Mouse (Mus musculus) CH12.LX (cell line): ENCODE data around the gene C130074G19Rik. TPM values are rescaled to one million over a fixed set of nuclear protein-coding genes. Genes with fewer than 3 reads are reported as not detected.

Experiments used
- DNase-seq: peaks from one replicate; pipeline ENCODE4 v3.0.0-alpha.2; 2013; ENCODE audit errors: extremely low read depth
- H3K27ac ChIP-seq: 2 replicates; pipeline ENCODE4 v1.5.1; 2012; ENCODE audit warnings: low read depth, mild to moderate bottlenecking, control low read depth, moderate library complexity; ENCODE audit not compliant: insufficient read depth
- H3K27me3 ChIP-seq: replicated peaks from 2 replicates; pipeline ENCODE3; 2012; ENCODE audit warnings: inconsistent platforms
- H3K36me3 ChIP-seq, 2 experiments: replicated peaks in 1 of 2; 2 replicates each; pipeline versions ENCODE3 to v1.6.1; 2012; ENCODE audit warnings: inconsistent platforms in 1 of 2, low read length in 1 of 2, mild to moderate bottlenecking in 1 of 2, mixed read lengths in 1 of 2, moderate library complexity in 1 of 2; ENCODE audit not compliant: control insufficient read depth in 1 of 2, insufficient read depth in 1 of 2
- H3K4me1 ChIP-seq, 2 experiments: 2 replicates each; pipeline ENCODE4 v1.6.1; 2012; ENCODE audit warnings: inconsistent platforms in 1 of 2, moderate library complexity in 1 of 2; ENCODE audit not compliant: insufficient read depth in 2 of 2, control insufficient read depth in 1 of 2
- H3K4me2 ChIP-seq: 2 replicates; pipeline ENCODE4 v1.6.1; 2012; ENCODE audit warnings: low read depth, mild to moderate bottlenecking, control low read depth; ENCODE audit not compliant: poor library complexity, insufficient read depth, severe bottlenecking
- H3K4me3 ChIP-seq, 3 experiments: fragments of 150-350 bp in 1 of 3; sonication (generic) in 1 of 3; replicated peaks in 1 of 3; 2 replicates each; pipeline versions ENCODE3 to v1.5.1; 2011 to 2012; ENCODE audit warnings: low read depth in 2 of 3, low read length in 2 of 3, mild to moderate bottlenecking in 2 of 3, moderate library complexity in 2 of 3, control low read depth in 1 of 3, improper control_type of control experiment in 1 of 3, inconsistent platforms in 1 of 3, mixed read lengths in 1 of 3; ENCODE audit not compliant: poor library complexity in 1 of 3
- H3K79me2 ChIP-seq: replicated peaks from 2 replicates; pipeline ENCODE4 v1.6.1; 2012; ENCODE audit warnings: mild to moderate bottlenecking, moderate library complexity; ENCODE audit not compliant: control insufficient read depth, poor library complexity, insufficient read depth, severe bottlenecking; ENCODE audit errors: extremely low read depth
- H3K9ac ChIP-seq: 2 replicates; pipeline ENCODE4 v1.6.1; 2012; ENCODE audit warnings: low read depth, mild to moderate bottlenecking, control low read depth, moderate library complexity; ENCODE audit not compliant: insufficient read depth
- H3K9me3 ChIP-seq: replicated peaks from 2 replicates; pipeline ENCODE3; 2012; ENCODE audit warnings: low read length, inconsistent platforms, mixed read lengths
- CHD2 ChIP-seq: IDR thresholded peaks from 2 replicates; pipeline ENCODE4 v1.6.1; 2011; ENCODE audit warnings: low read length, improper control_type of control experiment
- CTCF ChIP-seq, 2 experiments: IDR thresholded peaks in 1 of 2; conservative IDR thresholded peaks in 1 of 2; 2 replicates each; pipeline ENCODE4 v1.5.1; 2011 to 2012; ENCODE audit warnings: low read depth in 2 of 2, low read length in 2 of 2, improper control_type of control experiment in 1 of 2, inconsistent platforms in 1 of 2, mild to moderate bottlenecking in 1 of 2, moderate library complexity in 1 of 2
- ELF1 ChIP-seq: IDR thresholded peaks from 2 replicates; pipeline ENCODE4 v1.6.1; 2014; ENCODE audit warnings: low read depth, mild to moderate bottlenecking, inconsistent platforms, low read length, improper control_type of control experiment
- ETS1 ChIP-seq: conservative IDR thresholded peaks from 2 replicates; pipeline ENCODE4 v1.6.1; 2012; ENCODE audit warnings: low read depth, mild to moderate bottlenecking, inconsistent platforms, low read length, improper control_type of control experiment, moderate library complexity
- JUN ChIP-seq: IDR thresholded peaks from 2 replicates; pipeline ENCODE4 v1.6.1; 2011; ENCODE audit warnings: low read depth, mild to moderate bottlenecking, low read length, improper control_type of control experiment, moderate library complexity; ENCODE audit not compliant: insufficient read depth
- JUND ChIP-seq: conservative IDR thresholded peaks from 2 replicates; pipeline ENCODE4 v1.6.1; 2011; ENCODE audit warnings: low read depth, low read length, improper control_type of control experiment
- KAT2A ChIP-seq: IDR thresholded peaks from 2 replicates; pipeline ENCODE4 v1.6.1; 2012; ENCODE audit warnings: low read length, improper control_type of control experiment, inconsistent platforms; ENCODE audit not compliant: insufficient replicate concordance
- MAFK ChIP-seq: IDR thresholded peaks from 2 replicates; pipeline ENCODE4 v1.6.1; 2011; ENCODE audit warnings: low read length, improper control_type of control experiment; ENCODE audit not compliant: insufficient replicate concordance
- MAX ChIP-seq: IDR thresholded peaks from 2 replicates; pipeline ENCODE4 v1.6.1; 2011; ENCODE audit warnings: low read length, improper control_type of control experiment
- MEF2A ChIP-seq: IDR thresholded peaks from 2 replicates; pipeline ENCODE4 v1.6.1; 2014; ENCODE audit warnings: low read depth, mild to moderate bottlenecking, inconsistent platforms, low read length, improper control_type of control experiment, borderline replicate concordance
- NELFE ChIP-seq: IDR thresholded peaks from 2 replicates; pipeline ENCODE4 v1.6.1; 2011; ENCODE audit warnings: low read depth, low read length, improper control_type of control experiment
- NRF1 ChIP-seq: IDR thresholded peaks from 2 replicates; pipeline ENCODE4 v1.6.1; 2014; ENCODE audit warnings: low read depth, mild to moderate bottlenecking, inconsistent platforms, low read length, improper control_type of control experiment, moderate library complexity
- POLR2A ChIP-seq: IDR thresholded peaks from 2 replicates; pipeline ENCODE4 v1.6.1; 2011; ENCODE audit warnings: low read depth, mild to moderate bottlenecking, improper control_type of control experiment, low read length
- POLR2AphosphoS2 ChIP-seq: IDR thresholded peaks from 2 replicates; pipeline ENCODE4 v1.6.1; 2011; ENCODE audit warnings: low read depth, low read length, improper control_type of control experiment
- RAD21 ChIP-seq: IDR thresholded peaks from 2 replicates; pipeline ENCODE4 v1.6.1; 2011; ENCODE audit warnings: low read depth, mild to moderate bottlenecking, low read length, improper control_type of control experiment, moderate library complexity
- RCOR1 ChIP-seq: conservative IDR thresholded peaks from 2 replicates; pipeline ENCODE4 v1.6.1; 2012; ENCODE audit warnings: low read depth, mild to moderate bottlenecking, inconsistent platforms, low read length, improper control_type of control experiment
- SIN3A ChIP-seq: IDR thresholded peaks from 2 replicates; pipeline ENCODE4 v1.6.1; 2012; ENCODE audit warnings: low read length, improper control_type of control experiment, inconsistent platforms
- SMC3 ChIP-seq: IDR thresholded peaks from 2 replicates; pipeline ENCODE4 v1.6.1; 2011; ENCODE audit warnings: low read depth, low read length, improper control_type of control experiment
- TBP ChIP-seq: conservative IDR thresholded peaks from 2 replicates; pipeline ENCODE4 v1.6.1; 2011; ENCODE audit warnings: low read depth, low read length, improper control_type of control experiment
- TCF12 ChIP-seq: IDR thresholded peaks from 2 replicates; pipeline ENCODE4 v1.6.1; 2014; ENCODE audit warnings: low read depth, mild to moderate bottlenecking, inconsistent platforms, low read length, improper control_type of control experiment
- USF1 ChIP-seq: IDR thresholded peaks from 2 replicates; pipeline ENCODE4 v1.6.1; 2014; ENCODE audit warnings: low read depth, mild to moderate bottlenecking, inconsistent platforms, low read length, improper control_type of control experiment
- USF2 ChIP-seq: conservative IDR thresholded peaks from 2 replicates; pipeline ENCODE4 v1.6.1; 2011; ENCODE audit warnings: low read depth, low read length, improper control_type of control experiment
- ZKSCAN1 ChIP-seq: IDR thresholded peaks from 2 replicates; pipeline ENCODE4 v1.6.1; 2012; ENCODE audit warnings: low read depth, inconsistent platforms, low read length, improper control_type of control experiment, borderline replicate concordance
- ZNF384 ChIP-seq: IDR thresholded peaks from 2 replicates; pipeline ENCODE4 v1.6.1; 2012; ENCODE audit warnings: low read depth, low read length, improper control_type of control experiment, inconsistent platforms
- dilution Hi-C: fragments of 300-500 bp; cut with MboI; formaldehyde crosslinking; loops from 2 replicates; pipeline ENCODE4 v1.14.3; 2020; ENCODE audit warnings: low sequenced_read_pairs; ENCODE audit not compliant: extremely low pct_unique_long_range_greater_than_20kb, extremely low pct_ligation_motif_present
- in situ Hi-C: fragments of 300-500 bp; cut with MboI; formaldehyde crosslinking; loops from 3 replicates; pipeline ENCODE4 v1.14.3; 2019; ENCODE audit warnings: low sequenced_read_pairs, low pct_ligation_motif_present, low pct_unique_long_range_greater_than_20kb, mixed read lengths
- polyA plus RNA-seq: library from polyadenylated mRNA; unstranded; fragments of >175 nt; gene quantifications from 2 replicates; pipeline ENCODE4 v1.2.1, GENCODE M21; 2012; ENCODE audit warnings: low read depth; ENCODE audit not compliant: insufficient read length
- total RNA-seq, 2 experiments: library from RNA; depleted of rRNA; stranded (reverse); fragments of 300-350 nt in 1 of 2; fragments of >200 nt in 1 of 2; gene quantifications; 2 replicates each; pipeline ENCODE4 v1.2.3; 2012 to 2014

C130074G19Rik gene
- total and polyA plus RNA-seq, 3 experiments, result not detected

DNA sequence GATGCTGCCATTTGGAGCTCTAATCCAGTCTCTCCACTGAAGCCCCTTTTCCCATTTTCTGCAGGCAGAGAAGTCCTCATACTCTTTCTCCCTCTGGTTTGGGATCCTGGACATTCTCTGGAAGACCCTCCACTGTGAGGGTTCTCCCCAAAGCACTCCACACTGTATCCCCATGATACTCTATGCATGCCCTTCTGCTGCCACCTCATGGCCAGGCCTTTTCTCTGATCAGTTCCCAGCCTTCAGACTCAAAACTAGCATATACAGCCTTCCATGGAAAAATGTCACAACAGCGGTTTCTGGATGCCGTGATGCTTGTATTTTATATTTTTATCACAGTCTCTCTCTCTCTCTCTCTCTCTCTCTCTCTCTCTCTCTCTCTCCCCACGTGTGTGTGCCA lies 9.0 kb upstream of the C130074G19Rik start:
- Histone ChIP-seq H3K9ac (no peak overlapping the region), H3K79me2 (no peaks in the 10 kb centered on the region), H3K27me3 (no peaks in the 10 kb centered on the region), H3K9me3 (no peaks in the 10 kb centered on the region), H3K36me3 (no peaks in the 10 kb centered on the region), H3K27ac (no peak overlapping the region), H3K4me2 (peak overlapping the region; percentile 79; the same call in 1 of the 2 replicates), H3K4me3 (no peak overlapping the region), H3K4me1 (peaks cover 0 to 6% of the 10 kb centered on the region in 2 experiments; a peak in 2 of 4 replicates)
- peak in 1 of 2 experiments; percentile 44; a peak in 2 of 4 replicates for TF ChIP-seq CTCF (conservative IDR thresholded peaks at IDR 0.05 in 1 of 2, IDR thresholded peaks at IDR 0.05 in 1 of 2; ENCODE audit: low read depth in 2 of 2, low read length in 2 of 2)
- TF ChIP-seq SMC3, result peak; percentile 4; the same call in 1 of the 2 replicates
- TF ChIP-seq SIN3A, result no peak
- TF ChIP-seq RAD21, result peak; percentile 28
- dilution Hi-C loops (no loop called here), in situ Hi-C loops (no loop called here)
- no peak for DNase-seq

DNA sequence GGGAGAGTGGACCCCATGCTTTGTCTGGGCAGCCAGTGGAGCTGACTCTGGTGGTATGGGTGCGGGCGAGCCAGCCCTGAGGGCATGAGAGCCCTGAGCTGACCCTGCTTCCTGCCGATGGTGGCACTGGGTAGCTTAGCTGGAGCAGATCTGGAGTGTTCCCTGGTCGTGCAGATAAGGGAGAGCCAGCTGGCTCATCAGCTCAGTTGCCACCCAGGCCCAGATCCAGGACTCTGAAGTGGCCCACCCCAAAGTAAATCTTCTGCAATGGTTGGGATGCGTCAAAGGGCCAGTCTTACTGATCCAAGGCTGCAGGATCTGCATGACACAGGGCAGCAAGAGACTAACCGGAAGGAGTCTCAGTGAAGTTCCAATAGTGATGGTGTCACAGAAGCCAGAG lies 6.4 kb upstream of the C130074G19Rik start:
- no peak for DNase-seq
- Histone ChIP-seq H3K4me3 (no peak overlapping the region), H3K4me1 (peaks cover 0 to 11% of the 10 kb centered on the region in 2 experiments; a peak in 2 of 4 replicates), H3K27me3 (no peaks in the 10 kb centered on the region), H3K79me2 (no peaks in the 10 kb centered on the region)
- TF ChIP-seq JUND (no peak), USF2 (no peak), TCF12 (no peak), MAFK (no peak), POLR2AphosphoS2 (no peak), RCOR1 (no peak), POLR2A (no peak), ETS1 (no peak)
- TF ChIP-seq, all 38 proteins: peak for 0
- dilution Hi-C loops, result no loop called here
- no peak overlapping the region for H3K4me2 ChIP-seq
- H3K36me3 ChIP-seq, result no peaks in the 10 kb centered on the region
- no peak overlapping the region for H3K9ac ChIP-seq
- H3K27ac ChIP-seq, result no peak overlapping the region
- in situ Hi-C loops, result no loop called here
- H3K9me3 ChIP-seq, result no peaks in the 10 kb centered on the region

DNA sequence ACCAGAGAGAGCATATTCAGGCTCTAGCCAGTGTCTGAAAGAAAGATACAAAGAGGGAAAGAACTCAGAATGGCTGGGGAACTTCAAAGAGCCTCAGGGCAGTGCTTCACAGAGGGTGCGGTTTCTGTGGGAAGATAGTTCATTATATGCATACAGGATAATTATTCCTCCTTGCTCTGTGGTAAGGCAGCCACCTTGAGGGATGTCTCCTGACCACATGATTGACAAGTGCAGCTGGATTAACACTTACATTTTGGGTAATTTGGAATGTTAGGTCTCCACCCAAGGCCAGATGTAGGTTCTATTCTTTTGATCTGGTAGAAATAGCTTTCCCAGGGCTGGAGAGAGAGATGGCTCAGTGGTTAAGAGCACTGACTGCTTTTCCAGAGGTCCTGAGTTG lies 3.1 kb upstream of the C130074G19Rik start:
- Histone ChIP-seq H3K79me2 (no peaks in the 10 kb centered on the region), H3K27ac (no peak overlapping the region), H3K4me1 (peaks cover 0 to 5% of the 10 kb centered on the region in 2 experiments; a peak in 1 of 4 replicates), H3K27me3 (no peaks in the 10 kb centered on the region), H3K36me3 (no peaks in the 10 kb centered on the region), H3K4me2 (no peak overlapping the region), H3K9me3 (no peaks in the 10 kb centered on the region), H3K4me3 (no peak overlapping the region), H3K9ac (no peak overlapping the region)
- dilution Hi-C loops, result no loop called here
- no peak for DNase-seq
- TF ChIP-seq ZNF384 (no peak), NRF1 (no peak), CTCF (conservative IDR thresholded peaks at IDR 0.05 in 1 of 2, IDR thresholded peaks at IDR 0.05 in 1 of 2; ENCODE audit: low read depth in 2 of 2, low read length in 2 of 2) (no peak), JUN (no peak), CHD2 (no peak), NELFE (no peak), KAT2A (no peak), USF2 (no peak), SIN3A (no peak), ZKSCAN1 (no peak), ELF1 (no peak), TBP (no peak), RAD21 (no peak), USF1 (no peak), MEF2A (no peak), MAX (no peak)
- TF ChIP-seq, all 38 proteins: peak for 0
- in situ Hi-C loops, result no loop called here
